Mouse (Mus musculus): ENCODE measurements around the gene Eci1.

GRCm38 (mm10) chr17:24481027-24481815 lies 54.8 kb downstream of the Eci1 start:
- no peak for TF ChIP-seq TAL1 (IDR thresholded peaks at IDR 0.05; ENCODE audit: low read length)
- no peak for TF ChIP-seq GATA1 (IDR thresholded peaks at IDR 0.05; ENCODE audit: low read length)

Data from erythroblast, embryonic 14.5 days (primary cell).